ENCODE assay signal across 33 mouse cellular contexts in the genomic region with DNA sequence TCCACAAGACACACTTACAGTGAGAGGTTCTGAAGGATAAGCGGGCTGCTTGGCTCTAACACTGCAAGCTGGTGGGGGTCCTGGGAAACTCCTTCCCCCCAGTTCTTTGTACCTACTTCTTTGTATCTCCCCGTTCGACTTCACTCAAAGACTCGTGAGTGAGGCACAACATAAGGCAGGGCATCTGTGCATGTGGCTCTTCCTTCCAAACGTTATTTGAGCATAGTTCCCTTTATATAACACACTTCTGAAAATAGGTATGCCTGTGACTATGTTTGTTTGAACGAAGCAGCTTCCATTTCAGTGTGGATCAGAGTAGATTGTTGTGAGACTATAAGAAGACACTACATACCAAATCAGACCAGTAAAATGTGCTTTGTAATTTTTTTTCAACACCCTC. TPM values are rescaled to one million over a fixed set of nuclear protein-coding genes. Genes with fewer than 3 reads are reported as not detected.
A peak's percentile ranks its signal among the peaks of the same experiment; 100 is the strongest.
DNase-seq lines count a peak whose midpoint lies in the region; ATAC-seq lines count a peak whose summit lies in the region.
"Had no signal": no experiment of that assay in that cellular context is flagged by ENCODE, and none has a peak within 500 bp of the region (broad histone marks: within the 10 kb centered on the region; RNA-seq: fewer than 3 reads in every experiment).

No protein-coding gene starts in this region.

- no peak overlapping the region for H3K27ac ChIP-seq in forebrain, embryonic 16.5 days (ENCODE audit: low read length)
- H3K27ac ChIP-seq in forebrain, embryonic 11.5 days (ENCODE audit: low read depth, low read length) = no peak overlapping the region
- H3K27ac ChIP-seq: embryonic facial prominence, embryonic 15.5 days; gastrocnemius, adult 2 months; heart, embryonic 15.5 days; hindbrain, embryonic 15.5 days; kidney, postnatal 0 days; stomach, embryonic 15.5 days had no signal

- no peaks in the 10 kb centered on the region for H3K36me3 ChIP-seq in forebrain, embryonic 16.5 days (ENCODE audit: control insufficient read depth, insufficient read depth)
- no peaks in the 10 kb centered on the region for H3K36me3 ChIP-seq in forebrain, embryonic 11.5 days (ENCODE audit: control insufficient read depth, insufficient read depth, low read length)
- H3K36me3 ChIP-seq: embryonic facial prominence, embryonic 15.5 days; heart, embryonic 15.5 days; hindbrain, embryonic 15.5 days; stomach, embryonic 15.5 days had no signal

- no peak for DNase-seq in forebrain, embryonic 11.5 days (ENCODE audit: low spot score)
- peak; percentile 30 for DNase-seq in layer of hippocampus, adult 9-11 months
- DNase-seq in layer of hippocampus, postnatal 10 days (ENCODE audit: low spot score in 2 of 2) = no peak
- DNase-seq in right cerebral cortex, adult 2 months (ENCODE audit: low spot score in 2 of 2) = peak; percentile 10 to 21
- DNase-seq in right cerebral cortex, postnatal 4 days = no peak
- DNase-seq in urinary bladder, postnatal 4 days (ENCODE audit: low spot score in 2 of 2) = no peak
- DNase-seq: adrenal gland, postnatal 25 days; cerebellum, adult 11 months; cerebellum, adult 9-11 months; gastrocnemius, adult 2 months; heart, postnatal 4 days; lung, postnatal 4 days; thymus, adult 18-20 months; thymus, postnatal 36 days had no signal

- no peaks in the 10 kb centered on the region for H3K27me3 ChIP-seq in forebrain, embryonic 16.5 days (replicated peaks; ENCODE audit: control insufficient read depth, insufficient read depth, low read length)
- no peaks in the 10 kb centered on the region for H3K27me3 ChIP-seq in forebrain, embryonic 11.5 days (ENCODE audit: control insufficient read depth, insufficient read depth, low read length)
- H3K27me3 ChIP-seq: embryonic facial prominence, embryonic 15.5 days; heart, embryonic 15.5 days; hindbrain, embryonic 15.5 days; stomach, embryonic 15.5 days had no signal

- 64% methylated on average over 6 of the region's 6 CpGs for WGBS in forebrain, embryonic 16.5 days
- WGBS in forebrain, embryonic 11.5 days = 69% methylated on average over 6 of the region's 6 CpGs

- no peak overlapping the region for H3K4me3 ChIP-seq in forebrain, embryonic 16.5 days (replicated peaks; ENCODE audit: low read length)
- H3K4me3 ChIP-seq in forebrain, embryonic 11.5 days (ENCODE audit: low read depth, low read length) = no peak overlapping the region
- H3K4me3 ChIP-seq: embryonic facial prominence, embryonic 15.5 days; gastrocnemius, adult 2 months; heart, embryonic 15.5 days; hindbrain, embryonic 15.5 days; stomach, embryonic 15.5 days had no signal

- no peak overlapping the region for H3K9ac ChIP-seq in forebrain, embryonic 16.5 days (replicated peaks; ENCODE audit: low read depth, low read length)
- H3K9ac ChIP-seq in forebrain, embryonic 11.5 days (ENCODE audit: low read length) = no peak overlapping the region
- H3K9ac ChIP-seq: embryonic facial prominence, embryonic 15.5 days; heart, embryonic 15.5 days; hindbrain, embryonic 15.5 days; stomach, embryonic 15.5 days had no signal

- ATAC-seq in forebrain, embryonic 16.5 days = peak; percentile 51
- no peak for ATAC-seq in forebrain, embryonic 11.5 days (replicated peaks; ENCODE audit: low FRiP score)

- H3K9me3 ChIP-seq in forebrain, embryonic 16.5 days (ENCODE audit: control insufficient read depth, low read length) = no peaks in the 10 kb centered on the region
- H3K9me3 ChIP-seq in forebrain, embryonic 11.5 days (ENCODE audit: control insufficient read depth, low read length) = no peaks in the 10 kb centered on the region
- H3K9me3 ChIP-seq: embryonic facial prominence, embryonic 15.5 days; heart, embryonic 15.5 days; hindbrain, embryonic 15.5 days; stomach, embryonic 15.5 days had no signal

- H3K4me1 ChIP-seq in forebrain, embryonic 16.5 days (replicated peaks; ENCODE audit: control insufficient read depth, insufficient read depth, low read length) = no peaks in the 10 kb centered on the region; the same call in 1 of the 2 replicates
- H3K4me1 ChIP-seq in forebrain, embryonic 11.5 days (replicated peaks; ENCODE audit: control insufficient read depth, insufficient read depth, low read length) = no peaks in the 10 kb centered on the region
- H3K4me1 ChIP-seq: embryonic facial prominence, embryonic 15.5 days; heart, embryonic 15.5 days; hindbrain, embryonic 15.5 days; stomach, embryonic 15.5 days had no signal

- no peak overlapping the region for H3K4me2 ChIP-seq in forebrain, embryonic 16.5 days (ENCODE audit: low read length)
- H3K4me2 ChIP-seq in forebrain, embryonic 11.5 days (ENCODE audit: low read depth, low read length, severe bottlenecking) = no peak overlapping the region
- H3K4me2 ChIP-seq: embryonic facial prominence, embryonic 15.5 days; heart, embryonic 15.5 days; hindbrain, embryonic 15.5 days; stomach, embryonic 15.5 days had no signal

RNA-seq across cellular contexts. Expression of gene Gm6268, which starts 8.4 kb away (rescaled TPM):
- polyA plus RNA-seq in forebrain, embryonic 16.5 days (2015; fragmentation: Nextera tagmentation; extraction: Ambion mirVana) = not detected in 2 replicates
- not detected in 2 replicates for polyA plus RNA-seq in forebrain, embryonic 11.5 days (2014; fragmentation: Nextera tagmentation; extraction: Ambion mirVana)
- total RNA-seq in layer of hippocampus, postnatal 10 days (2021) = not detected
- total RNA-seq: adrenal gland, postnatal 25 days; common myeloid progenitor, adult 5-6 weeks; gastrocnemius, adult 2 months; gastrocnemius, postnatal 4 days; heart, postnatal 4 days; liver, adult 2 months; megakaryocyte-erythroid progenitor cell, adult 5-6 weeks had no signal
- polyA plus RNA-seq: CD4-positive, CD25-positive, alpha-beta regulatory T cell, adult 4 months; embryonic facial prominence, embryonic 15.5 days; heart, embryonic 15.5 days; hindbrain, embryonic 15.5 days; intestine, embryonic 14.5 days; kidney, adult 2 months; kidney, postnatal 0 days; large intestine, adult 2 months; limb, embryonic 11.5 days; liver, adult 2 months; liver, embryonic 16.5 days; lung, embryonic 16.5 days; midbrain, embryonic 14.5 days; neural tube, embryonic 11.5 days; stomach, embryonic 15.5 days had no signal

Comparison
In these comparisons a context has a peak if more than half of its experiments do, and no peak if none do; other contexts are left out.
1. DNase-seq: peak in layer of hippocampus, adult 9-11 months (single experiment) and right cerebral cortex, adult 2 months (2 of 2); none in forebrain, embryonic 11.5 days (single experiment), layer of hippocampus, postnatal 10 days (0 of 2), right cerebral cortex, postnatal 4 days (single experiment) and urinary bladder, postnatal 4 days (0 of 2).